Mouse (Mus musculus): ENCODE results near the gene Gosr2. TPM values are rescaled to one million over a fixed set of nuclear protein-coding genes. Genes with fewer than 3 reads are reported as not detected.

Gosr2 gene
- 7.6 and 15.4 TPM in 2 replicates for polyA plus RNA-seq (2012)

GRCm38 (mm10) chr11:103697565-103698176 lies at the start of gene Gosr2:
TSS of gene Gosr2 (minus strand) at chr11:103697898.
- TF ChIP-seq GATA1 (IDR thresholded peaks at IDR 0.05; ENCODE audit: low read length), result no peak

DNA sequence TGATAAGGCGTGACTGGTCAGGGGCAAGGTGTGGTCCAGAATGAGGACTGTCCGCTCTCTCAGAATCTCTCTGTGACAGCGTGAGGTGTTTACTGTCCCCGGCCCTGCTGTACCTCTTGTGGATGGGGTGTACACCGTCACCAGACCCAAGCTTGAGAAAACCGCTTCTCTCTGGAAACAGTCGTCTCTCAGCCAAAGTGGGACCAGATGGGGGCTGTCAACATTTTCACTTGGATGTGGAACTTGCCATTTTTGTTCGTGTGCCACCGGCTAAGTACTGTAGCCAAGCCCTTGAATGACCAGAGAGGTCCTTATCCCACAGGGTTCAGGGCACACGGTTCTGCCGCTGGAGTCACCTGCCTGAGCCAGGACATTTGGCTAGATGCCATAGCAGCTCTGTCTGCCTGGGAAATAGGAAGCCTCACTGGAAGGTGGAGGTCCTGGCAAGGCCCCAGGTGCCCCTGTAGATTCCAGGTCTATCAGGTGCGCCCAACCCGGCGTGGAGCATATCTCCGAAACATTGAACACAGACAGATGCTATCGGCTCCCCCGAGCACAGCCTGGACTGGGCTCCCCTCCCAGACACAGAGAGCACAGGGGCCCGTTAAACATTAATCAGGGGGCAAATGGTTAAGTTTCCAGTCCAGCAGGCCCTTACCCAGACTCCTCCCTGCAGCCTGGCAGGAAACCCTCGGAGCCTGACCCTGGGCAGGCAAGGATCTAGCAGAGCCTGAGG lies 37.5 kb upstream of the Gosr2 start:
- TF ChIP-seq GATA1 (IDR thresholded peaks at IDR 0.05; ENCODE audit: low read length), result no peak

GRCm38 (mm10) chr11:103734411-103735045 lies 36.8 kb upstream of the Gosr2 start:
- no peak for TF ChIP-seq GATA1 (IDR thresholded peaks at IDR 0.05; ENCODE audit: low read length)

GRCm38 (mm10) chr11:103733961-103734360 lies 36.3 kb upstream of the Gosr2 start:
- TF ChIP-seq GATA1 (IDR thresholded peaks at IDR 0.05; ENCODE audit: low read length), result no peak

GRCm38 (mm10) chr11:103733069-103733468 lies 35.4 kb upstream of the Gosr2 start:
- TF ChIP-seq GATA1 (IDR thresholded peaks at IDR 0.05; ENCODE audit: low read length), result no peak

- no peak for TF ChIP-seq GATA1 (IDR thresholded peaks at IDR 0.05; ENCODE audit: low read length)
These were observed 34.6 kb upstream of the Gosr2 start for GRCm38 (mm10) chr11:103732306-103732705.

DNA sequence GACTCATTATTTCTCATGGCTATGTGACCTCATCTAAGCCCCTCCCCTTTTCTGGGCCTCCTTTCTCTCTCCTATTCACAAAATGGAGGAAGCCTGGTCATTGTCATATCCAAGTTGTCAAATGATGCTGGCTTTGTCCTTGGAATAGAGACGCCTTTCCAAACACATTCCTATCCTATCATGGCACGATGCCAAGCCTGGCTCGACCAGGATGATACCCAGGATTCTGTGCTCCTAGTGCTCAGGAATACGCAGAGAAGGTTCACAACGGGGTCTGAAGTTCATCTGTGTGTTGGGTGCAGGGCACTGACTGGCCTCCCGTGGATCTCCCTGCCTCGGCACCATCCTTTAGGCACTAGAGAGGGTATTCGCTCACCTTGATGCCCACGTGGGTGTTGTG lies 33.9 kb upstream of the Gosr2 start:
- no peak for TF ChIP-seq GATA1 (IDR thresholded peaks at IDR 0.05; ENCODE audit: low read length)

DNA sequence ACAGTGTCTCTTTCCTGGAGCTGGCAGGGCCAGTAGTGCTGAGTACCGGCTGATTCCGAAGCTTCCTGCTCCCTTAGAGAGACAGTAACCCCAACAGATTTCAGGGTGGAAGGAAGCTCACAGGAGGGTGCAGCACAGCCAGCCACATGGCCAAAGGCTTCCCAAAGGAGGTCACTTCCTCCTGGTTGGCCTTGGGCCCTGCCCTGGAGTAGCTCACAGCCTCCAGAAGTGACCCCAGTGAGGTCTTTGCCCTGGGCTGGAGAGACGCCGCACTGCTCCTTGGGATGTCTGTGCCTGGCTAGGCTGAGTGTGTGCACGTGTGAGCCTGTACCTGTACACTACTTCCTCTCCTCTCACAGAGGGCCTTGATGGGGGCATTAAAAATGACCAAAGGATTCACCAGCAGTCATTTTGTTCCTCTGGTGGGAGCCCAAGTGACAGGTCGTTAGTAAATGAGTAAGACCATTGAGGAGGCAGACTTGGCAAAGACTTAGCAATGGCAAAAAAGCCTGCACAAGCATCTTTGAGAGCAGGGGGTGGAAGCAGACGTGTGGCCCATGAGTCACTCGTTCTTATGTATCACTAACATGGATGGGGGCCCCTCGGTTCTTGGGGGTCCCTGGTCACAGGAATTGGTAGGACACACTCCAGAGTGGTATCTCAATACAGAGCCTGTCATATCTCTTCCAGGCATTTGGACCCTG lies 31.7 kb upstream of the Gosr2 start:
- no peak for TF ChIP-seq GATA1 (IDR thresholded peaks at IDR 0.05; ENCODE audit: low read length)

DNA sequence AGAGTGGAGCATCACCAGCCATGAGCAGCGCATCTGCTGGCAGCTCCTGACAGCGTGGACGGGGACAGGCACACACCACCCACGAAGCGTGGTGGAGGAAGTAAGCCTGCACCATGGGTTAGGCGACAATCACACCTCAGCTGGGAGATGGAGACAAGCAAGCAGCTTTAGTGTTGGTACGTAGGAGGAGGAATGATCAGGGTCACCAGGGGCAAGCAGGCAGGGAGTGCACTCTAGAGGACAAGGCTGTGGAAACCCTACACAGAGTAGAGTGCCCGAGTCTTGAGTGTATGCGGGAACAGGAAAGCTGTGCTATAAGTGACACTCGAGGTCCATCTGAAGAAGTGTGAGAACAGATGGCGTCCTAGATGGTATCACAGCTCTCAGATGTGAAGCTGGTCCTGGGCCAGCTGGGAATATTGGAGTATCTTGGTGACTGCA lies 26.7 kb upstream of the Gosr2 start:
- TF ChIP-seq GATA1 (IDR thresholded peaks at IDR 0.05; ENCODE audit: low read length), result no peak

DNA sequence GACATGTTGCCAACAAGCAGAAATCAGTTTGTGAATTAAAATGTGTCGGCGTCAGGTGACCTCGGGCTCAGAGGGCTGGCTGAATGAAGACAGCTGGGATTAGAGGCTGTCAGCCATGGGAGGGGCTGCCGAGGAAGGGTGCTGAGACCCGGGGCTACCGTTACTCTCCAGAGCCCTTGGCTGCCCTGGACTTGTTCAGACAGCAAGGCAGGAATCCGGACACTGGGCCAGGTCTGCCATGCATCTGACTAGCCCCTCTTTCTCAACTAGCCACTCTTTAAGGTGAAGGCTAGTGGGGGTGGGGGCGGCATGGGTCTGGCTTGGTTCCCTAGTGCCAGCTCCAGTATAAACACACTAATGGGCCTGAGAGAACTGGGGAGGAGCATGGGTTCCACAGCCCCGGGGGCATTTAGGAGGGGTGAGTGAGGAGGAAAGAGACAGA lies 24.4 kb upstream of the Gosr2 start:
- no peak for TF ChIP-seq GATA1 (IDR thresholded peaks at IDR 0.05; ENCODE audit: low read length)

DNA sequence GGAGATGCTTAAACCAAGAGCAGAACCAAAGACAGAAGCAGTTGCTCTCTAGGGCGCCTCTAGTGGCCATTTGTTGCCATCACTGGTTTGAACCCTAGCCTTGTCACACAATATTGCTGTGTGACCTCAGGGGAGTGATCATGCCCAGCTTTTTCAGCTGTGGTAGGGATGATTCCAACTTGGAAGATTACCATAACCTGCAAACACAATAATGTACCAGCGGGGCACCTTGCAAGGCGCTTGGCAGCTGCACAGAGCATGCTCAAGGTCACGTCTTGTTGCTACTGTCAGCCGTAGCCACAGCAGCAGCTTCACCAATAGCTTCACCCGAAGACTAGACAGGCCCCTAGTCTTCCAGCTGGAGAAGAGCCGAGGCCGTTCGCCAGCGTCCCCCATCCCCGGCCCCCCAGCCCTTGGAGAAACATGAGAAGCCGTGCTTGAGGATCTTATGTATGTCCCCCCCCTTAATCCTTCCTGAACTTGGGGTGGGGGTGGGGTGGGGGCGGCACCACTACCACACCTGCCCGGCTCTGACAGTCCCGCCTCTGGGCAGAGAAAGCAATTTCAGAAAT lies 23.9 kb upstream of the Gosr2 start:
- no peak for TF ChIP-seq GATA1 (IDR thresholded peaks at IDR 0.05; ENCODE audit: low read length)

- TF ChIP-seq GATA1 (IDR thresholded peaks at IDR 0.05; ENCODE audit: low read length), result no peak
These were observed 21.7 kb upstream of the Gosr2 start for GRCm38 (mm10) chr11:103719436-103719835.

GRCm38 (mm10) chr11:103716971-103717370 lies 19.3 kb upstream of the Gosr2 start:
- TF ChIP-seq GATA1 (IDR thresholded peaks at IDR 0.05; ENCODE audit: low read length), result no peak

GRCm38 (mm10) chr11:103714074-103714473 lies 16.4 kb upstream of the Gosr2 start:
- TF ChIP-seq GATA1 (IDR thresholded peaks at IDR 0.05; ENCODE audit: low read length), result no peak

DNA sequence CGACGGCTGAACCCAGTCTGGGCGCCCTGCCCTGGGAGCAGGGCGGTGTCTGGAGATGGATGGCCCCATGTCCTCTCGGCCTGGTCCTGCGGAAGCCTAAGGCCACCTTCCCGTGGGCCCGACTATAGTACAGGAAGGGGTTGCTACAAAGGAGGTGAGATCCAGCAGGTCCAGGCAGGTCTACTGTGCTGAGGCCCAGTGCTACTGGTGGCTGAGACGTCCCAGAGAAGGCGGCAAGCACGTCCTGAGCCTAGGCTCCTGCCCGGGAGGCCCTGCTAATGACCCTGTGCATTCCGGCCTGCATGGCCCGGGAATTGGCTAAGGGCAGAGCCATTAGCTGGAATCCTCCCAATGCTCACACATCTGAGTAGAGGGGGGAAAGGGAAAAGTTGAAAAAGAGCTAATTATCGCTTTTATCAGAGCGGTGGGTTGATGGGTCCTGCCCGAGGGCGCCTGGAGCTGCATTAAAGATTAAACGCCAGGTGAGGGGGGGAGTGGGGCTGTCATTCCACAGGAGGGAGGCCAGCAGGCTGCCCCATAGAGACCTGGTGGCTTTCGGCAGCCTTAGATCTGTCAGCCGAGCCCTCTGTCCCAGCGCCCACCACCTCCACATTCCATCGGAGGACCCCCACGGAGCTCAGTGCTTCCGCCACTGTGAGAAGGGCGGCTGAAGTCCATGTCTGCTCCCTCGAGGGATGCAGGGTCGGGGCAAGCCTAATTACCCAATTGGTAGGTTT lies 14.3 kb upstream of the Gosr2 start:
- TF ChIP-seq GATA1 (IDR thresholded peaks at IDR 0.05; ENCODE audit: low read length), result no peak

Data from G1E-ER4 (cell line).